Mouse (Mus musculus) right cerebral cortex, postnatal 14 days (tissue): Measurements from ENCODE around the gene Dock9.

ENCODE experiments used
- DNase-seq: peaks from one replicate; pipeline ENCODE4 v3.0.0; 2022

Dock9 gene

DNA sequence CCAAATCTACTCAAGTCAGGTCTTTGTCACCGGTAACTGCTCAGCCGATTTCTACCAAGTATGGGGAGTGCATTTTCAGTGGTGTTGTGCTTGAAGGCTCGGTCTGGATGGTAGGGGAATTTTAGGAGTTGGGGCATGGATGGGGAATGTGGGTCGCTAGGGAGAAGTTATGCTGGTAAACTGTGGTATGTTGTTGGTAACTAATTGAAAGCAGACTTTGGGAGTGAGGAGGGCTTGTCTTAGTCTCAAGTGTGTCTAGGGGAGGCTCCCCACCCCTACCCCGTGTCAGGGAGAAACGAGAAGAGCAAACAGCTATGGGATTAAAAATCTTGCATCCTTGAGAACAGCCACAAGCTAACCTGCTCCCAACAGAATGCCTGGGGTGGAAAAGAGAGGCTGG, 231.7 kb downstream of the Dock9 start:
- DNase-seq, result no peak

- no peak for DNase-seq
Observed at GRCm38 (mm10) chr14:121564656-121565055, 233.0 kb downstream of the Dock9 start.

- no peak for DNase-seq
Observed at GRCm38 (mm10) chr14:121563954-121564353, 233.7 kb downstream of the Dock9 start.

DNA sequence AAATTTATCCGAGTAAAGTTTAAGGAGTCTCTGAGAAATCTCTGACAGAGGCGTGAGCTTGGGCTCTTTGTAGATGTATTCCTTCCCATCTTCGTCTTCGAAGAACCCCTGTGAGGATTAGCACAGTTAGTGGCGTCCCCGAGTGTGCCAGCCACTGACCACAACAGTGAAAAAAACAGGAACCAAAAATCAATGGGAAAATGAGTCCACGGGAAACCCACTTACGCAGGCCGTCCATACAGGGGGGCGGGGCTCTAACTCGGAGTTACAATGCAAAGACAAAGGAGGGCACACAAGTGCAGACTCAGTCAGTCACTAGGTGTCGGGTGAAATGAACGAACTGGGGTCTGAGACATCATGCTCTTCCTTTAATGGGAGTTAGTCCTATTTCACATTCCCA, 238.6 kb downstream of the Dock9 start:
- DNase-seq, result no peak

GRCm38 (mm10) chr14:121556401-121557315, 241.0 kb downstream of the Dock9 start:
- DNase-seq, result no peak

GRCm38 (mm10) chr14:121553785-121554184, 243.9 kb downstream of the Dock9 start:
- DNase-seq, result no peak

- DNase-seq, result no peak
Observed at GRCm38 (mm10) chr14:121552586-121552985, 245.1 kb downstream of the Dock9 start.

DNA sequence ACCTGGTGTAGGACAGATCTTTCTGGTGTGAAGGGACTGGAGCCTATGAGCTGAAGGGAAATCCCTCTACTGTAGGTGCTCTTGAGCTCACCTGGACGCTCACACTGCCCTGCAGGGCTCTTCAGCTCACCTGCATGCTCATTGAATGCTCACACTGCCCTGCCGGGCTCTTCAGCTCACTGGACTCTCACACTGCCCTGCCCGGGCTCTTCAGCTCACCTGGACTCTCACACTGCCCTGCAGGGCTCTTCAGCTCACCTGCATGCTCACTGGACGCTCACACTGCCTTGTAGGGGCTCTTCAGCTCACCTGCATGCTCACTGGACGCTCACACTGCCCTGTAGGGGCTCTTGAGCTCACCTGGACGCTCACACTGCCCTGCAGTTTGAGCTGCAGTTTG, 247.8 kb downstream of the Dock9 start:
- DNase-seq, result no peak

GRCm38 (mm10) chr14:121547745-121548144, 249.9 kb downstream of the Dock9 start:
- DNase-seq, result no peak

DNA sequence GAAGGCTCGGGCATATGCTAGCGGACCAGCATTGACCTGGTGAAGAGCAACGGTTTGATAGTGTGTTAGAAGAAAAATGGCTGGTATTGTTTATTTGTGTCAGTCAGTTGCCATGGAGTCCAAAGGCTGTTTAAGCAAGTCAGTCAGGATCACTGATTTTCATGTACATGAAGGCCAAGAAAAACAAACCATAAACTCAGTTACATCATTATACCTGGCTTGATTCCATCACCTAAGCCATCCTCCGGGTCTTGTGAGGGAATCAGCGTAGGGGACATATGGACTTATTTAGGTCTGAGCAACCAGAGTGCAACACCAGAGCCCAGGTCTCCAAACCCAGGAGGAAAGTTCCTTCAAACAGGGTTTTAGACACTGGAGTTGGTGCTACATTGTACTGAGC, 251.0 kb downstream of the Dock9 start:
- DNase-seq, result no peak

DNA sequence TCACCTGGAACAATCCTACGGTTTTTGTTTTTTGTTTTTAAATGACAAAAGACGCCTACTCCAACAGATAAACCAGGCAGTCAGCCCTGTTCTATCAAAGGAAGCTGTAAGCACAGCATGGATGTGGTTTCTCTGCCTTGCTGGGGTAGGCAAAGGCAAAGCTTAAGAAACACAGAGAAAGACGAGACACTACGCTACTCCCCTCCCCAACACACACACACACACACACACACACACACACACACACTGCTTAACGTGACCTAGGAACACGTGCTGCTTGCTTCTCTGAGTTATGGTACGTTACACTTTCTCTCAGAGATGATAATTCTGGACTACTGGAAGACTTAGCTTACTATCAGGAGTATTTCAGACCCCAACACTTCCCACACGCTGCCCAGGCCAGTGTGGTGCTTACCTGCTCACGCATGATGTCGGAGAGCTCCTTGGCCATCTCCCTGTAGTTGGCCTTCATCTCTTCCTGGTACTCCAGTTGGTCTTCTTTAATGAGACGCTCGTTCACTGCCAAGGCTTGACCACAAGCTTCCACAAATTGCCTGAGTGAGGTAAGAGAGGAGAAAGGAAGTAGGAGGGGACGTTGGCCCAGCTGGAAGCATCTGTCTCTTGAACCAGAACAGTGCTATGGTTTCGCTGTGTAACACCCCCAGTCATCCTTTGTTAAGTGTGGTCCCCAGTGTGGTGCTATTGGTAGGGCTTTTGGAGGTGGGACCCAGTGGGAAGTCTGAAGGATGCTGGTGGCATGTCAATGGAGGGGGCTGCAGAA, 251.9 kb downstream of the Dock9 start:
- no peak for DNase-seq

- no peak for DNase-seq
Observed at GRCm38 (mm10) chr14:121541262-121541661, 256.4 kb downstream of the Dock9 start.

DNA sequence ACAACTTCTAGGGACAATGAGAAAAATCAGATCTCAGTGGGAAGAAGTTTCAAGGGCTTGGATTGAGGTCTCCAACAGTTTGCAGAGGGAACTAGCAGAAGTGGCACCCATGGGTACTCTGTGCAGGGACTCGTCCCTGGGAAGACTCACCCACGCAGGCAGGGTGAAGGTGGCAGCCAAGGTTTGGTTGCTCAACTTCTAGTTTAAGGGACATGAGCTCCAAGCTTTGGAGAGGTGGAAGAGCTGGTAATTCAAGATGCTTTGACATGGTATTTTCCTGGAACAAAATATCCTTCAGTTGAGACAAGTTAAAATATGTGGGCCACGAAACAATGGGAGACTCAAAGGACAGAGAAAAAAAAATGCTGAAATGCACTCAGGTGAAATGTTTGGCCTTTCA, 263.1 kb downstream of the Dock9 start:
- DNase-seq, result no peak

GRCm38 (mm10) chr14:121530853-121531252, 266.8 kb downstream of the Dock9 start:
- DNase-seq, result no peak

GRCm38 (mm10) chr14:121527883-121528282, 269.8 kb downstream of the Dock9 start:
- DNase-seq, result no peak

GRCm38 (mm10) chr14:121527201-121527600, 270.4 kb downstream of the Dock9 start:
- DNase-seq, result no peak

GRCm38 (mm10) chr14:121521709-121522108, 275.9 kb downstream of the Dock9 start:
- no peak for DNase-seq

DNA sequence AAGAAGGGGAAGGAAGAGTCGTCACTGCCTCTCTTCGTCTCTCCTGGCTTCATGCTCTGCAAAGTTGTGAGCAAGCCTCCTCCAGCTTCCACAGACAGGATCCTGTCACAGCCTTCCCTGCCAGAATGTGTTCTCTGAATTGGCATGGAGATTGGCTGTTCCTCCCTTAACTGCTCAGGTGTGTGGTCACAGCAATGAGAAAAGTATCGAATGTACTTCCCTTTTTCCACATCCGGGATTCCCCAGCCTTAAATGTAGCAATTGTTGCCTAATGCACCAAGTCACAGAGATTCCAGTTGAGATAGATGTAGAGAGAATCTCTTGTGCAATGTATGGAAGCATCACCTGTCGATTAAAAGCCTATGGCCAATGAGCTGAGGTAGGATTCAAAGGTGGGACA, 280.8 kb downstream of the Dock9 start:
- no peak for DNase-seq

DNA sequence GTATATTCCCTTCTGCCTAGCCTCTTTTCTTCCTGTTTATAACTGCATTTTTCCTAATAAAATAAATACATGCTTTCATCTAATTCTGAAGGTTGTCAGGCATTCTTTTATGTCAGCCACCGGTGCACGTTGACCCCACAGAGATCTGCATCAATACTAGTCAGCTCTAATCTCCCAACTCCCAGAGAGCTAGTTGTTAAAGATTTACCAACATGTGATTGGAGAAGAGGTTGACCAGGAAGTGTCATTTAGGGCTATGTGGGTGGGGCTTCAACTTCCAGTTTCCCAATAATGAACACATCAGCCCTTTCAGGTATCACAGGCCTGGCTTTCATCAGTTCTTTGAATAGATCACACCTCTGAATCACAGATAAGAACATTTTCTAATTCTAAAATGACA, 288.7 kb downstream of the Dock9 start:
- DNase-seq, result no peak

- DNase-seq, result no peak
Observed at GRCm38 (mm10) chr14:121506336-121506735, 291.3 kb downstream of the Dock9 start.

DNA sequence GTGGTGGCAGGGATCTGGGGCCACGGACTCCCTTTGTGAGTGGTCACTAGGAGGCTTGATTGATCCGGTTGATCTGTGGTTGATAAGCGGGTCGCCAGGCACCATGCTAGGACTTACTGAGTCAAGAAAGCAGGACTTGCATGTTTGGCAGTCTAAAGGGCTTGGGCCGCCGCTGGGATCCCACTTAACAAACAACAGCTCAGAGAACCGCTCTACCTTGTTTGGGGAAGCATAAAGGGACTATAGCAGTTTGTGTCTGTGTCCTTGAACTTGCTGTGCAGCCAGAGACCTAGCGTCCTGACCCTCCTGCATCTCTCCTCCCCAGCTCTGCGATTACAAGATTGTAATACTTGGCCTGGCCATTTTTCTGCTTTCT, 292.2 kb downstream of the Dock9 start:
- no peak for DNase-seq

DNA sequence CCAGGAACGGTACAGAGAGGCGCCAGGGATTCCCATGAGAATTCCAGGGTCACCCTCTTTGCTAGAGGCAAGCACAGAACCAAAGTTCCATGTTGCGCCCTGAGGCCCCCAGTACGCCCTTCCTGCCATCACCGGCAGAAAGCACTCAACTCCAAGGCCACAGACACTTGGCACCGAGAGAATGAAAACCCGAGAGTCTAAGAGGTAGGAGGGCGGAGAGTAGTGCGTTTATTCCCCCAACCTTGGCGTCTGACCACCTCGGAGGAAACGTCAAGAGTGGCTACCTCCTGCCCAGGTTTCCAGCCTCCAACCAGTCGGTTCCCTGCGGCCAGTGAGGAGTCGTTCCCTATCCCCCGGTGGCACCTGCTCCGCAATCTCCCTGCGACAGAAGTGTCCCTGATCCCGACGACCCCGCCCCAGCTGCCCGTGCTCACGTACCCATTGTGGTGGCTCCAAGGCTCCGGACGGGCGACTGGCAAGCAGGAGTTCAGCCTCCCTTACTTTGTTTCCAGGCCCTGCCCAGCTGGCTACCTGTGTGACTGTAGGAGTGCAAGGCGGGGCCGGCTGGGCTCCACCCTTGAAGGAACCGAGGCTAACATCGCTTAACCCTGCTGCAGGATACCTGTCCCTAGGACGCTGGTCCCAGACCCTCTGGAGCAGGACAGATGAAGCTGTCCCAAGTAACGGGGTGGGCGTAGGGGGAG, 292.7 kb downstream of the Dock9 start, which contains the start of gene Slc15a1:
TSS of gene Slc15a1 (minus strand) at position 472 of the 704 bp plus-strand sequence.
- no peak for DNase-seq

- no peak for DNase-seq
Observed at GRCm38 (mm10) chr14:121500577-121500976, 297.1 kb downstream of the Dock9 start.
